9 mouse cellular contexts compared by ENCODE assay signal in genomic region chr2:57316055-57316454, GRCm38 (mm10).
DNase-seq lines count a peak whose midpoint lies in the region; ATAC-seq and TF ChIP-seq lines count a peak whose summit lies in the region.
"Had no signal": no experiment of that assay in that cellular context is flagged by ENCODE, and none has a peak within 500 bp of the region (broad histone marks: within the 10 kb centered on the region; RNA-seq: fewer than 3 reads in every experiment).

No protein-coding gene starts in this region.

- no peaks in the 10 kb centered on the region for H3K9me3 ChIP-seq in neural tube, embryonic 15.5 days (replicated peaks)
- H3K9me3 ChIP-seq: stomach, embryonic 15.5 days had no signal

- no peak overlapping the region for H3K27ac ChIP-seq in neural tube, embryonic 15.5 days (replicated peaks)
- H3K27ac ChIP-seq in spleen, adult 2 months (ENCODE audit: insufficient read depth, low read length) = no peak overlapping the region
- H3K27ac ChIP-seq: stomach, embryonic 15.5 days had no signal

- H3K9ac ChIP-seq in neural tube, embryonic 15.5 days (replicated peaks) = no peak overlapping the region
- H3K9ac ChIP-seq: stomach, embryonic 15.5 days had no signal

- no peak overlapping the region for H3K4me2 ChIP-seq in neural tube, embryonic 15.5 days
- H3K4me2 ChIP-seq: stomach, embryonic 15.5 days had no signal

- H3K4me3 ChIP-seq in neural tube, embryonic 15.5 days (replicated peaks) = no peak overlapping the region
- H3K4me3 ChIP-seq in spleen, adult 2 months (ENCODE audit: extremely low read depth, insufficient read depth, insufficient read length) = no peak overlapping the region
- H3K4me3 ChIP-seq: stomach, embryonic 15.5 days had no signal

- TF ChIP-seq CTCF in spleen, adult 2 months (IDR thresholded peaks at IDR 0.05; ENCODE audit: extremely low read depth, insufficient read depth, insufficient read length, insufficient replicate concordance) = peak; percentile 41; the same call in 1 of the 2 replicates

- H3K27me3 ChIP-seq in neural tube, embryonic 15.5 days (replicated peaks) = no peaks in the 10 kb centered on the region
- H3K27me3 ChIP-seq in spleen, adult 2 months (ENCODE audit: control insufficient read depth, insufficient read depth, low read length) = no peaks in the 10 kb centered on the region
- H3K27me3 ChIP-seq: stomach, embryonic 15.5 days had no signal

- no peak for ATAC-seq in cerebellum, adult (ENCODE audit: insufficient number of reproducible peaks, low FRiP score, low TSS enrichment)
- ATAC-seq in neural tube, embryonic 15.5 days (ENCODE audit: low FRiP score) = no peak

- DNase-seq in cerebellum, adult 9-10 months = peak; percentile 28
- peak; percentile 40 for DNase-seq in neural tube, embryonic 10.5 days (ENCODE audit: extremely low spot score, low spot score)
- DNase-seq in cerebellum, postnatal 10 days = peak; percentile 52 to 64
- DNase-seq in kidney, postnatal 36 days = peak; percentile 45 to 74
- DNase-seq in spleen, adult 2 months (ENCODE audit: low read depth in 1 of 2, low spot score in 2 of 2) = peak in 1 of 2 experiments; percentile 42
- no peak for DNase-seq in frontal cortex, postnatal 36 days (ENCODE audit: low spot score in 2 of 2)

- H3K4me1 ChIP-seq in neural tube, embryonic 15.5 days = no peaks in the 10 kb centered on the region
- no peaks in the 10 kb centered on the region for H3K4me1 ChIP-seq in spleen, adult 2 months (ENCODE audit: control insufficient read depth, insufficient read depth, insufficient read length)
- H3K4me1 ChIP-seq: stomach, embryonic 15.5 days had no signal

- no peak for TF ChIP-seq POLR2A in spleen, adult 2 months (IDR thresholded peaks at IDR 0.05; ENCODE audit: low read depth, low read length)

- WGBS in neural tube, embryonic 15.5 days = 64% methylated on average over 2 of the region's 2 CpGs
- WGBS in spleen, adult 2 months = 43% methylated on average over 2 of the region's 2 CpGs

- no peaks in the 10 kb centered on the region for H3K36me3 ChIP-seq in neural tube, embryonic 15.5 days
- H3K36me3 ChIP-seq in spleen, adult 2 months (ENCODE audit: control insufficient read depth, insufficient read depth, low read length) = no peaks in the 10 kb centered on the region; the same call in 1 of the 2 replicates
- H3K36me3 ChIP-seq: stomach, embryonic 15.5 days had no signal

Comparison
In these comparisons a context has a peak if more than half of its experiments do, and no peak if none do; other contexts are left out.
1. DNase-seq: peak in cerebellum, adult 9-10 months (single experiment), neural tube, embryonic 10.5 days (single experiment), cerebellum, postnatal 10 days (2 of 2) and kidney, postnatal 36 days (2 of 2); none in frontal cortex, postnatal 36 days (0 of 2).